Mouse (Mus musculus) mouse trophoblast stem cell (cell line): ENCODE results near the gene Sgip1.

Experiments used
- in situ Hi-C, 2 experiments: fragments of 300-500 bp; cut with MseI, MboI; formaldehyde crosslinking; loops; 2 replicates in 1 of 2; 3 replicates in 1 of 2; pipeline ENCODE4 v1.15.1; 2025

The Sgip1 gene

DNA sequence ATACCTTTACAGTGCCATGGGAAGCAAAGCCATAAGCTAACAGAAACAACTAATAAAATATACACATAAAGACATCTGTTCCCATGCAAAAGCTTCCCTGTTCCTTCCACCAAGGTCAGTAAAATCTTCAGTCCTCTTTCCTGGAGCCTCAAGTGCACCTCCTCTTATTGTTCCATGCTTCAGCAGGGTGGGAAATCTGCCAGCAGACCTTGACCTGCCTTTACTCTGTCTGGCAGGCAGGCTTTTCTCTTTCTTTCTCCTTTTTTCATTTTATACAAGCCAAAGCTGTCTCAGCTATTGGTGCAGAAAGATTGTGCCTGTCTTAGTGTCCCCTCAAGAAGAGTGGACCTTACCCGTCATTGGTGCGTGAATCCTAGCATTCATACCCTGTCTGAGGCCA is 154.8 kb downstream of the Sgip1 start:
- in situ Hi-C loops: no loop called here

DNA sequence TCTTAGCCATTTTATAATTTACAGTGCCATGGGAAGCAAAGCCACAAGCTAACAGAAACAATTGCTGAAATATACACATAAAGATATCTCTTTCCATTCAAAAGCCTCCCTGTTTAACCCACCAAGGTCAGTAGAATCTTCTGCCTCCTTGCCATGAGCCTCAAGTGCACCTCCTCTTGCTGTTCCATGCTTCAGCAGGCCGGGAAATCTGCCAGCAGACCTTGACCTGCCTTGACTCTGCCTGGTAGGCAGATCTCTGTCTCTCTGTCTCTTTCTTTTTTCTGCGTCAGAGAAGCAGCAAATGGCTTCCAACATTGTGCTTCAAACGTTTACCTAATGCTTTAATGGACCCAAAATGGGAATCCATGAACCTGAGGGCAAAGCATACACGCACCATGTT is 157.9 kb downstream of the Sgip1 start:
- in situ Hi-C loops: no loop called here

DNA sequence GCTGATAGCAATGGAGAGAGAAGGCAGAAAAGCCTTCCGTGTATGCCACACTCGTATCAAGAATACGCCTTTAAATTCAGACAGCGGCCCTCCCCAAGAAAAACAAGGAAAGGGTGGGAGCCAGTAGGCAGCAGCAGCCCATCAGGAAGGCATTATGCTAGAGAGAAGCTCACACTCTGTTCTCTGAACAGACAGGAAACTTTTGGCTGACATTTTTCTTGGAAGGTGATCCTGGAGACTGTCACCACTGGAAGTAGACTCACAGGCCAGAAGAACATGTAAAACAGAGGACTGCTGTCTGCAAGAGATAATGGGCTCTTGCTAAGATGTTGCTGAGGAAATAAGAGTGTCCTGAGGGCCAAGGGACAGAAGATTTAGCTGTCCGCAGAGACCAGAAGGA is 158.6 kb downstream of the Sgip1 start:
- in situ Hi-C loops: no loop called here

DNA sequence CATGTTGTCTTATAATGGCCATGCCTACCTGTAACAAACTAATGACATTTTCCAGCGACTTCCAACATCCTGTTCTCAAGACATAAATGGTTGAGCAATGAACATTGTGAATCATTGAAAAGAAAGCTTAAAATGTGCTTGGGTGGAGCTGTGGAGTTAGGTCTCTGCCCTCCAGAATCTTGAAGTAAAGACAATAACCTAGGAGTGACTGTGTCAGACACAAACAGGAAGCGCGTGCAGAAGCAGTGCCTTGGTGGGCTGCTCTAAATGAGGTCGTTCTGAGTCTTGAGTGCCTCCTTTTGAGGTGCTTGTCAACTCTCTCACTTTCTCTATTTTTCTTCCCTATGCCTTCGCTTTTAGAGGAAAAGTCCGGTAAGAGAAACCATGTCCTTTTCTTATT is 159.1 kb downstream of the Sgip1 start:
- in situ Hi-C loops: no loop called here

DNA sequence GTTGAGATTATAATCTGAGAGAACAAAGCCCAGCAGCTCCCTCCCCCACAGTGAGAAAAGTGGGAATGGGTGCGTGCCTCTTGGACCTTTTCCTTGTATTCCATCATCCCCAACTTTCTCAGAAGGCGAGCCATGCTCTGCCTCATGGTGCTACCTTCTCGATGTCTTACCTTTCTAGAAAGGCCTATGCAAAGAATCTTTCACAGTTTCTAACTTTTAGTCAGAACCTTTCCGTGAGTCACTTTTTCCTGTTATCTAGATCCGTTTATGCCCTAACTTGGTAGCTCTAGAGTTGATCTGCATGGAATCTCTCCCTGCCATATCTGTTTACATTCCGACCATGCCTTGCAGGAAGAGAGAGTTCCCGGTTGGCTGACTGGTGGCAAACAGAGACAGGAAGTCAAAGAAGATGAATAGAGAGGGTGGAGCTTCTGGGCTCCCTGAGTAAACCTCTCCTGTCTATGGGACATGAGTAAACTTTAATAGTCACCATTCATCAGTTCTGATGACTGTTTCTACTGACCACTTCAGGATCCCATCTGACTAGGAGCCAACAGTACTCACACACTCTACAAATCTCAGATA is 166.8 kb downstream of the Sgip1 start:
- in situ Hi-C loops: no loop called here

DNA sequence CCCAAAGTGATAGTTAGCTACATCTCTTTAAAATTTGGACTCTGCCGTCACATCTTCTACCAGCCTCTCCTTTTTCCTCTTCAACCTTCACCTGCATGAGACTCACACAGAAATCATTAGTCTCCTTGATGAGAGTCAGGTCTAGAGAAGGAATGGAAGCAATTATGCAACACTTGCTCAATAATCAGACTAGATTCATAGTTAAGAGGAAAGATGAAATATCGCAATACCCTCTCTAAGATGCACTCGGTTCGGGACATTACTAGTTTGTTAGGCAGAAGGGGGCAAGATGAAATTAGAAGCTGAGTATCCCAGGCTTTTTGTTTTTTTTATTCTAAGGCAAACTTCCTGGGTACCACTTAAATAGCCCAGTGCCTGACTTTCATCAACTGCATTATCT is 169.1 kb downstream of the Sgip1 start:
- in situ Hi-C loops: no loop called here

DNA sequence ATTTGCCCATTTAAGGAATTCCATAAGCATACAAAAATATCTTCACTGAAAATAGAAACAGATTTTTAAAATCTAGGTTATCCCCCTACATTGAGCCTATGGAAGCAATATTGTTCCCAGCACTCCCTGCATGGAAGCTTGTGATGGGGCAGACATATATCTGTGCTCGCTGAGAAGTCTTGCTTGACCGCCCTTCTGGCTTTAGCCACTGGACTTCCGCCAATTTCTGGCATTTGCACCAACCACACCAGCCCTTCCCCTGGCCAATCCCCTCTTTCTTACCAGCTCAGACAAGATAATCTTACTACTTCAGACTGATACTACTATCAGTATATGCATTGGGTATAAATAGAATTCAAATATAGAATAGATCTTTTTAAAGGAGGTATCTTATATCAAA is 172.1 kb downstream of the Sgip1 start:
- in situ Hi-C loops: no loop called here

DNA sequence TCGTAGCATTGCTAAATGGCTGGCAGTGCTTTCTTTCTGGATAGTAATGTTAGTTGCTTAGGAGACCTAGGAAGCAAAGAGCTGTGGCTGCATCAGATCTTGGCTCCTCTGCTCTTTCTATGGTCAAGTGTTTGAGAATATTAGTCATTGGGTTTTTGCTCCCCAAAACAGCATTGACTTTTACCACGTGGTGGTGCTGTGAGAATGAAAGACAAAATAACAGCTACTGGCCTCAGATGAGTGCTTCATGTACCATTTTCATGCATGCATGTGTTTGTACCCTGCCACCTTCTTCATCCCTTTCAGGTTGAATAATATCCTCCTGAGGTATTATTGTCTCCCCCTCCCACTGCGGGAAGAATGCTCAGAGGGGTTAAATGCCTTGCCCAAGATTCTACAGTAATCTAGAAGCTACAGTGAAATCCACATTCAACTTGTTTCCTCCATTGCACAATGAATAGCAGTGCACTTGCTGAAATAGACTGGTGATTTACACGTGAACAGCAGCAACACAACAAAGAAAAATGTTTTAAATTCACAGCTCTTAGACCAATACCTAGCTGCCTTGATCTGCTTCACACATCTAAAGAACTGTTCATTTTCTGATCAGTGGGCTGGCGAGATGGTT is 172.7 kb downstream of the Sgip1 start:
- in situ Hi-C loops: no loop called here

DNA sequence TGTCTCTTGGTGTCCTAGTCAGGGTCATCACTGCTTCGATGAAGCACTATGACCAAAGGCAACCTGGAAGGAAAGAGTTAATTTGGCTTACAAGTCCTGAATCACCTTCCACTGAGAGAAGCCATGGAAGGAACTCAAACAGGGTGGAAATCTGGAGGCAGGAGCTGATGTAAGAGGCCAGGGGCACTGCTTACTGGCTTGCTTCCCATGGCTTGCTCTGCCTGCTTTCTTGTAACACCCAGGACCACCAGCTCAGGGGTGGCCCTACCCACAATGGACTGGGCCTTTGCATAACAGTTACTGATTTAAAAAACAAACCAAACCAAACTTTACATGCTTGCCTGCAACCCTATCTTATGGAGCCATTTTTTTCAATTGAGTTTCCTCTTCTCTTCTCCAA is 177.1 kb downstream of the Sgip1 start:
- in situ Hi-C loops: no loop called here

DNA sequence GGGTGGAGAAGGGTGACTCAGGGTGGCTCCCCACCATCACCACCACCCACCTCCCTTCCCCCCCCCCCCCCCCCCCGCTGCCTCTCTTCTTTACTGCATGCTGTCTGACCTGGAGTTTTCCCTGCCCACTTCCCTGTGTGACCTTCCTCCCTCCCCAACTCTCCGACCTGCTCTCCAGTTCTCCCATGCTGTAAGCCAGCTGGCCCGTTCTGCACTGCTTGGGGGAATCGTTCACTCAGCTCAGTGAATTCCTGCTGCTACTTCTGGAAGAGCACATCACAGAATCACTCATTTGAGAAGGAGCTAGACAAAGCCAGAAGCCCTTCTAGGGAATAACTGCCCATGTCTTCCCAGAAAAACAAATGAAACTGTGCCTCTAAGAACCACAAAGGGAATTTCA is 188.4 kb downstream of the Sgip1 start:
- in situ Hi-C loops: no loop called here

DNA sequence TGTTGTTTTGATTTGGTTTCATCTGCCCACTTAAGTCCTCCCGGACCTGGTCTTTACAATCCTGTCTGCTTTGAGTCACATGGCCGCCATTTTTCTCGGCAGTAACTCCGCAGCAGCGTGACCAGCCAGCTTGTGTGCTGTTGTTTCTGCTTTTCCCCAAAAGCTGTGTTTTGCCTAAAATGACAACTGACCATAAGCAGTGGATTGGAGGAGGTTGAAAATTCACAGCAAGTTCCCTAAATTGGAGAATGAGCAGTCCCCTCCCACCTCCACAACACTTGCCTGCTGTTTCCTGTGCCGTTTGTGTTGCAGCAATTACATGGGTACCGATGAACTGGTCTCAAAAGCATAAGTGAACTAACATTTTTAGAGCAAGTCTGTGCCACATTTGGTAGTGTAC is 189.6 kb downstream of the Sgip1 start:
- in situ Hi-C loops: no loop called here

DNA sequence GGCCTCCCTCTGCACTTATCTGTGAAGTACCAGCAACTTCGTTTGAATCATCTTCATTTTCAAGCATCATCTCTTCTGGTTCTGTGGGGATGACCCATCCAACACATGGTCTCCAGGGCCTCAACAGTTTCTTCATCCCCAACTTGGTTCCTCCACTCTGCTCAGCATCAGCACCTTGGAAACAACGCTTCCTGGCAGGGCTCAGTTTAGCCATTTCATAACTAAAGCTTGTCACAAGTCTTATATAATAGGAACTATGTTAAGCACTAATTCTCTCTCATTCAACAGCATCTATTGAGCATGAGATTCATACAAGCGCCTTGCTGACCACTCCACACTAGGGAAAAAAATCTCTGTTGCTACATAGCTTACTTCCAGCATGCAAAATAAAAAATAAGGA is 199.2 kb downstream of the Sgip1 start:
- in situ Hi-C loops: no loop called here

DNA sequence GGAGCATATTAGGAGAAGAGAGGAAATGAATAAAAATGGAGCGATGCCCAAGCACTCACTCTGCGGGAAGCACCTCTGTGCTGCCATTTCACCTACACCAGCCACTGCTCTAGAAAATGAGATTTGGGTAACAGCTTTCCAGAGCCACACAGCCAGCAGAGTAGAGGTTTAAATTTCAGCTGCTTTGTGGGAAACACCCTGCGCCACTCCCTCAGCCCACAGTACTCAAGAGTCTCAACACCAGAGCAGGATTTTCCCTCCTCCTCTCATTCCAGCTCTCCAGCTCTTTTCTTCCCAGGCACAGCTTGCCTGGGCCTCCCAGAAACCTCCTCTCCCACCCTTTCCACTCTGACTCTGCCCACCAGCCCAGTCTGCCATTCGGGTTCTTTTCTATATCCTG is 199.6 kb downstream of the Sgip1 start:
- in situ Hi-C loops: no loop called here

DNA sequence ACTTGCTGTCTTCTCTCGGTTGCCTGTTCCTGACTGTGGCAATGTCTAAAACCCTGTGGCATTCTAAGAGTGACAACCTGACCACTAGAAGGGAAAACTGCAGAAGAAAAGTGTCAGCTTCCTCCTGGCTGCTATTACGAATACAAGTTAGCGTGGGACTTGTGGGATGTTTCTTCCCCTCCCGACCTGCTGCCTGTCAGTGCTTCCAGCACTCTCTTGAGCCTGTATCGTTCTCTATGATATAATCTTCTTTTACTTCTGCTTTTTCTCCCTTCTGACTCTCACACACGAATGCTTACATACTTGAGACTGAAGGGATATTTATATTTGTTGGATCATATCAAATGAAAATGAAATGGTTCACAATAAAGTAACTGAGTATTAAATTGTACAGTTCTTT is 203.2 kb downstream of the Sgip1 start:
- in situ Hi-C loops: no loop called here

DNA sequence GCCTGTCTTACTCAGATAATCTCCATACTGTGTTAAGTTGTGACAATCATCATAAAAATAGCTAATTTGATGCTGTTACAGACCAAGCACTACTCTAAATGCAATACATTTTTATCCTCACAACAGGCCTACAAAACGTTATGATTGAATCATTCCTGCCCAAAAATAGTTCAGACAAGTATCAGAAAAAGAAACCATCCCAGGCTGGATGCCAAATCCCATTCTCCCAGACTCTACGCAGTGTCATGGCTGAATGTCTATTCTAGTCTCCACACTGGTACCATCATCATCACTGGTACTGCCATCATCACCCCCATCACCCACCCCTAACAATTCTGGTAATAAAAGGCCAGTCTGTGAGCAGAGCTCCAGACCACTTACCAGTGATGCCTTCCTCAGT is 211.4 kb downstream of the Sgip1 start:
- in situ Hi-C loops: no loop called here

DNA sequence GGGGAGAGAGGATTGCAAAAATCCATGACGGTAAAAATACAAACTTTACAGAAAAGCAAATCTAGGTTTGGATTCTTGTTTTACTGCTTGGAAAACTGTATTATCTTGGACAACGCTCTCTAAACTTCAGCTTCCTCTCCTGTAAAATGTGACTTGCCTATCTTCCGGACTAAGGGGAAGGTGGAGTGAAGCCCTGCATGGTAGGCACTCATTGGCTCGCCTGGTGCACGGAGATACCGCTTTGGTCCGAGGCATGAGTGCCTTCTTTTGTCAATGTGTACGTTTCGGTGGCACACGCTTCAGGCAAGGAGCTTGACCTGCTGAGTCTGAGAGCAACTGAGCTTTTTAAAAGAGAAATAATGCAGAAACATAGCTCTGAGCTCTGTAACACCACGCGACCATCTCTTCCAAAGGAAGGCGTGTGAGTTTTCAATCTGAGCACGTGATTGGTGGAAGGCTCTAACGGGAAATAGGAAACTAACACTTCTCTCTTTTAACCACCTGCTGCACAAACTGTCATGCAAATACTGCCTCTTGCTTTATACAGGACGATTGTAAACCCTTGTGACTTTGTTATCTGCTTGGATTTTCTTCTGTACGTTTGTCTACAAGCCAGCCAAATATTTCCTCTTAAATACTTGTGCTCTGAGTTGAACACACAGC is 214.3 kb downstream of the Sgip1 start:
- in situ Hi-C loops: no loop called here

DNA sequence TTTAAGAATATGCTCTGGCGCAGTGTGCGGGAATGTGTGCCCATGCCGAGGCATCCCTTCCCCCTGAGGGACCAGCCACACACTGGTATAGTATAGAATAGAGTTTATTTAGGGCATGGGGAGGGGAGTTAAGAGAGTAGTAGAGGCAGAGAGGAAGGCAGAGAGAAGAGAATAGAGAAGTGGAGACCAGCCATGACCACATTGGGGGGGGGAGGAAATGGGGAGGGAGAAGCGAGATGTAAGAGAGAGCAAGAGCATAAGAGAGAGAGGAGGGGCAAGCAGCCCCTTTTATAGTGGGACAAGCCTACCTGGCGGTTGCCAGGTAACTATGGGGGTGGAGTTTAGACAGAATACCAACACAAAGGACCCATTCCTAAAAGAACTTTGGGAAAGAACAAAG is 218.3 kb downstream of the Sgip1 start:
- in situ Hi-C loops: no loop called here

DNA sequence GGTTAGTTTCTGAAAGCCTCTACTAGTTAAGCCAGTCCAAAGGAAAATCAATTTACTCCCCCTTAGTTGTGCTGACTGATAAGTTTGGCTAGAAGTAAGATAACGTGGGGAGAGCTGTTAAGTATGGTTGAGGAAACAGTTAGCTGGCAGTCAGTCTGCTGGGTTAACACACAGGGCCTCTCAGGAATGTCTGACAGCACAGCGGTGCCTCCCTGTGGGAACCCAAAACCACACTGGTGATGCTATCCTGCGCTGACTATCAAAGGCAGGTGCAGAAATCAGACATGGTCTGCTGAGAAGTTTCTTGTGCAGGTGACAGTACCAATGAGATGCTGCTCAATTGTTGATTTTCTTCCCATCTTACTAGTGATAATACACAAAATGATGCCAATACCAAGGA is 223.1 kb downstream of the Sgip1 start:
- in situ Hi-C loops: no loop called here

DNA sequence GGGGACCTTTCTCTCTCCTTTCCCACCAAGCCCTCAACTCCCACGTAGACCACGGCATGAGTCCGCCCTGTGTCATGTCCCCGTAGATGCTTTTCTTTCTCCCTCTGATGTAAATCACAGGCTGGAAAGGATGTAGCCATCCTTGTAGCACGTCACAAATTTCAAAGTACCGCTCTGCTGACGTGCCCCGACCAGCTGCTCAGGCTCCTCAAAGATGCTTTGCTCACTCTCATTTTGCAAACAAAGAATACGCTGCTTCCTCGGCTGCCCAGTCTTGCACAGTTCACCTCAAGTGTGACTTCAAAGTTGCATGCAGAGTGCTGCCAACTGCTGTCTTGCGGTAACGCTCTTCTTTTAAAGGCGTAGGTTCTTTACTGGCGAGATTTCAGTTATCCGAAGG is 226.7 kb downstream of the Sgip1 start:
- in situ Hi-C loops: no loop called here

DNA sequence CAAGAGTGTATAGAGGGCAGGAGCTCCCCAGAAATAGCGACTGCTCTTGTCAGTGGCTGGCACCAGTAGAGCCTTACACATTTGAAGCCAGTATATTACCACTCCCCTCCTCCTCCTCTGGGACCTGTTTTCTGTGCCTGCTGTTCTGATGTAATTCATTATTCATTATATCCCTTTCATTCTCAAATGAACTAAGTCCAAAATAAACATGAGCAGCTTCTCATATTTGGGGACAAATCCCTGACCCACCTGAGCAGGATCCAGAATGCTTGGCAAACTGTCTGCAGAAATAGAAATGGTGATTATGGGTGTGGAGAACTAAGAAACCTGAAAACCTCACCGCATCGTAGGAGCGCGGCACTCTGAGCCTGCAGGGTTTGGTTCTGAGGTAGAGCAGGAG is 228.5 kb downstream of the Sgip1 start:
- in situ Hi-C loops: no loop called here

DNA sequence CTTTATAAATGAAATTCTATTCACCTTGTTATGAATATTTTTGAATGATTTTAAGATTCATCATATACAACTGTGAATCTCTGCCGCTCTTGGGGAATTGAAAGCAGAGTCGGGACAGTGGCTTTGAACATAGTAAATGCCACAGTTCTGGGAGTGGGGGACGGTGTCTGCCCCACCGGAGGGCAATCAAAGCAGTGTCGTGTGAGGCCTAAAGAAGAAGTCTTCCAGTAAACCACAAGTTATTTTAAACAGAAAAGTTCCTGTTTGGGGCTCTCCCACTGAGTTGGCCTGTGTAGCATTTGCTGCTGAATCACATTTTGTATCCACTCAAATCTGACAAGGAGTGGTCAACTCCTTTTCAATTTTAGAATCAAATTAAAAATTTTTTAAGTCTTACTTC is 230.1 kb downstream of the Sgip1 start:
- in situ Hi-C loops: no loop called here

DNA sequence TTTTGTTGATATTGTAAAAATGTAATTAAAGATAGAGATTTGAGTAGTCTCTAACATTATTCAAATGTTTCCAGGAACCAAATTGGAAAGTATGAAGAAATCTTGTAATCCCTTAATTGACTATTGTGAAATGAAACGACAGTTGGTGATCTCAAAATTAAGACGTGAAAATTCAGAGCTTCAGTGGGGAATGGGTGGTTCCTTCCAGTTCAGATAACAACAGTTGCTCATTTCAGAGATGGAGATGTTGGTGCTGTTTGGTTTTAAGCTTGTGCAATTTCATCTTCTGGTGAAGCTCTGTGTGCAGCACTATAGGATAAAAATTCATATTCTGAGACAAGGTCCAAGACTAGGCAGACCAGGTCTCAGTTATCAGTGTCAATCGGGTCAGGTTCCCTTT is 231.0 kb downstream of the Sgip1 start:
- in situ Hi-C loops: no loop called here

DNA sequence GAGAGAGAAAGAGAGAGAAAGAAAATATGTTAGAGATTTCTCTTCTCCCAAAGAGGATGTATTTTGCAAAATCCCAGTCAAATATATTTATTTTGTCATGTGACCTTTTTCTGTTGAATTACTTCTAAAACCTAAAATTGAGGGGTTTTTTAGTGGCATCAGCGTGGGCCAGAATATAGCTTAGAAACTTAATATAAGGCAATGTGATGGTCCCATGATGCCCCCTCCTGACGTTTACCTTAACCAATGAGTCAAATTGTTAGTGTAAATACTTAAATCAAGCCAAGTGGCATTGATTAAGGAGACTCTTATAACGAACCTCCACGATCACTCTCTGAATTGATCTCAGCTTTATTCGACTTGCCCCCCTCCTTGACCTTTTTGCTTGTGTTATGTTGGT is 233.1 kb downstream of the Sgip1 start:
- in situ Hi-C loops: no loop called here
